23 mouse cellular contexts compared by ENCODE assay signal in the genomic region with DNA sequence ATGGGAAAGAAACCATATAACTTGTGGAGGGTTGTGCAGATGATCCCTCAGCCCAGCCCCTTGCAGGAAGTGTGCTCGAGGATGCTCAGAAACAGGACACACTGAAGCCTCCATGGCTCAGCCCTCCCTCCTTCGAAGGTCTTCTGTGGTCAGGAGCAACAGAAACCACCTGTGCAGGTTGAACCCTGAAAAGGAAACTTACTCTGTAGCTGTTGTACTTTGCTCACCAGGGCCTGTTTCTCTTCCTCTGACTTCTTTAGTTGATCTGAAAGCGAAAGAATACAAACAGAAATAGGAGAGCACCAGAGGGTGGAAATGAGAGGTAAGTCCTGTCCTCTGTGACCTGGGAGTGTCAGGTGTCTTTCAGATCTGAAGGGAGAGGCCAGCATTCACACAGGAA. TPM values are rescaled to one million over a fixed set of nuclear protein-coding genes. Genes with fewer than 3 reads are reported as not detected.
A peak's percentile ranks its signal among the peaks of the same experiment; 100 is the strongest.
DNase-seq lines count a peak whose midpoint lies in the region; ATAC-seq and TF ChIP-seq lines count a peak whose summit lies in the region.
"Had no signal": no experiment of that assay in that cellular context is flagged by ENCODE, and none has a peak within 500 bp of the region (broad histone marks: within the 10 kb centered on the region; RNA-seq: fewer than 3 reads in every experiment).

No protein-coding gene starts in this region.

- H3K9ac ChIP-seq in CH12.LX (ENCODE audit: insufficient read depth, low read depth), result no peak overlapping the region
- H3K9ac ChIP-seq in intestine, embryonic 16.5 days (ENCODE audit: low read depth, low read length), result no peak overlapping the region
- H3K9ac ChIP-seq in stomach, postnatal 0 days (ENCODE audit: low read length), result no peak overlapping the region
- H3K9ac ChIP-seq: embryonic facial prominence, embryonic 15.5 days; forebrain, embryonic 15.5 days; heart, embryonic 13.5 days; kidney, embryonic 15.5 days; liver, embryonic 13.5 days had no signal

- H3K4me1 ChIP-seq in CH12.LX (ENCODE audit: control insufficient read depth in 1 of 2, insufficient read depth in 2 of 2), result peaks cover 20 to 72% of the 10 kb centered on the region in 2 experiments
- peaks cover 8% of the 10 kb centered on the region; the same call in 1 of the 2 replicates for H3K4me1 ChIP-seq in intestine, embryonic 16.5 days (ENCODE audit: control insufficient read depth, insufficient read depth, low read length)
- no peaks in the 10 kb centered on the region for H3K4me1 ChIP-seq in stomach, postnatal 0 days (replicated peaks; ENCODE audit: control insufficient read depth, insufficient read depth)
- H3K4me1 ChIP-seq: forebrain, embryonic 15.5 days; kidney, embryonic 15.5 days; liver, embryonic 13.5 days had no signal

- peak; percentile 68 for TF ChIP-seq EP300 in CH12.LX (IDR thresholded peaks at IDR 0.05; ENCODE audit: low read length)
- no peak for TF ChIP-seq EP300 in stomach, postnatal 0 days (optimal IDR thresholded peaks at IDR 0.05)

- H3K4me2 ChIP-seq in CH12.LX (ENCODE audit: insufficient read depth, low read depth, poor library complexity, severe bottlenecking), result no peak overlapping the region; the same call in 1 of the 2 replicates
- no peak overlapping the region for H3K4me2 ChIP-seq in intestine, embryonic 16.5 days (ENCODE audit: low read depth, low read length)
- no peak overlapping the region for H3K4me2 ChIP-seq in stomach, postnatal 0 days (replicated peaks; ENCODE audit: low read depth)
- H3K4me2 ChIP-seq: embryonic facial prominence, embryonic 15.5 days; forebrain, embryonic 15.5 days; heart, embryonic 13.5 days; kidney, embryonic 15.5 days; liver, embryonic 13.5 days; midbrain, embryonic 11.5 days had no signal

- no peaks in the 10 kb centered on the region for H3K27me3 ChIP-seq in CH12.LX (replicated peaks)
- H3K27me3 ChIP-seq in intestine, embryonic 16.5 days (replicated peaks; ENCODE audit: control insufficient read depth, insufficient read depth, low read length), result no peaks in the 10 kb centered on the region
- no peaks in the 10 kb centered on the region for H3K27me3 ChIP-seq in stomach, postnatal 0 days (ENCODE audit: control insufficient read depth, insufficient read depth, low read length)
- H3K27me3 ChIP-seq: embryonic facial prominence, embryonic 15.5 days; forebrain, embryonic 15.5 days; heart, embryonic 13.5 days; kidney, embryonic 15.5 days; liver, embryonic 13.5 days had no signal

- TF ChIP-seq POLR2A in CH12.LX (IDR thresholded peaks at IDR 0.05; ENCODE audit: low read depth, low read length), result peak; percentile 15; the same call in 1 of the 2 replicates

- H3K4me3 ChIP-seq in CH12.LX (replicated peaks in 1 of 3; ENCODE audit: low read depth in 2 of 3, low read length in 2 of 3, poor library complexity in 1 of 3), result no peak overlapping the region
- no peak overlapping the region for H3K4me3 ChIP-seq in intestine, embryonic 16.5 days (ENCODE audit: low read length)
- H3K4me3 ChIP-seq in stomach, postnatal 0 days (ENCODE audit: low read depth, low read length), result no peak overlapping the region
- H3K4me3 ChIP-seq: embryonic facial prominence, embryonic 15.5 days; forebrain, embryonic 15.5 days; heart, embryonic 13.5 days; kidney, embryonic 15.5 days; liver, embryonic 13.5 days had no signal

- intact Hi-C loops in left cerebral cortex, postnatal 4 days (cut with DNase I), result no loop called here

- 0 out of 2 replicates have a peak, but pooled peaks cover 4% of the 10 kb centered on the region for H3K79me2 ChIP-seq in CH12.LX (replicated peaks; ENCODE audit: control insufficient read depth, extremely low read depth, insufficient read depth, poor library complexity, severe bottlenecking)

- no peak for TF ChIP-seq CTCF in CH12.LX (conservative IDR thresholded peaks at IDR 0.05 in 1 of 2, IDR thresholded peaks at IDR 0.05 in 1 of 2; ENCODE audit: low read depth in 2 of 2, low read length in 2 of 2)
- no peak for TF ChIP-seq CTCF in stomach, postnatal 0 days (IDR thresholded peaks at IDR 0.05; ENCODE audit: low read depth)

- no peak; the same call in 1 of the 2 replicates for TF ChIP-seq RAD21 in CH12.LX (IDR thresholded peaks at IDR 0.05; ENCODE audit: low read depth, low read length)

- dilution Hi-C loops in CH12.LX (cut with MboI; ENCODE audit: extremely low pct_ligation_motif_present, extremely low pct_unique_long_range_greater_than_20kb, low sequenced_read_pairs), result no loop called here

- in situ Hi-C loops in CH12.LX (cut with MboI; ENCODE audit: low pct_ligation_motif_present, low pct_unique_long_range_greater_than_20kb, low sequenced_read_pairs), result no loop called here

- peak; percentile 48 to 51 for DNase-seq in spleen, postnatal 36 days (ENCODE audit: low spot score in 2 of 2)
- no peak for DNase-seq in spleen, adult 12 weeks (ENCODE audit: low spot score)
- no peak for DNase-seq in CH12.LX (ENCODE audit: extremely low read depth)
- DNase-seq in stomach, postnatal 0 days (ENCODE audit: low spot score), result no peak
- DNase-seq in gastrocnemius, postnatal 10 days, result no peak
- no peak for DNase-seq in neural tube, embryonic 10.5 days (ENCODE audit: extremely low spot score, low spot score)
- no peak for DNase-seq in left cerebral cortex, postnatal 4 days
- DNase-seq: adrenal gland, postnatal 36 days; cerebellum, adult 9-10 months; gastrocnemius, postnatal 14 days; heart, adult 18-20 months; heart, postnatal 14 days; layer of hippocampus, adult 9-11 months; liver, embryonic 13.5 days; lung, adult 2 months; lung, postnatal 14 days; right cerebral cortex, postnatal 25 days had no signal

- 57% methylated on average over 3 of the region's 3 CpGs for WGBS in intestine, embryonic 16.5 days
- 62% methylated on average over 3 of the region's 3 CpGs for WGBS in stomach, postnatal 0 days

- peak; percentile 77 for ATAC-seq in intestine, embryonic 16.5 days
- ATAC-seq in stomach, postnatal 0 days (ENCODE audit: low FRiP score, low TSS enrichment), result 0 out of 2 replicates have a peak, but pooled peaks have one; percentile 16
- ATAC-seq: forebrain, embryonic 15.5 days had no signal

- H3K9me3 ChIP-seq in CH12.LX (replicated peaks; ENCODE audit: low read length), result no peaks in the 10 kb centered on the region
- no peaks in the 10 kb centered on the region for H3K9me3 ChIP-seq in intestine, embryonic 16.5 days (ENCODE audit: control insufficient read depth, low read length)
- H3K9me3 ChIP-seq in stomach, postnatal 0 days (ENCODE audit: control insufficient read depth, low read length), result no peaks in the 10 kb centered on the region
- H3K9me3 ChIP-seq: embryonic facial prominence, embryonic 15.5 days; forebrain, embryonic 15.5 days; heart, embryonic 13.5 days; kidney, embryonic 15.5 days; liver, embryonic 13.5 days had no signal

- H3K36me3 ChIP-seq in CH12.LX (replicated peaks in 1 of 2; ENCODE audit: control insufficient read depth in 1 of 2, insufficient read depth in 1 of 2, low read length in 1 of 2), result peaks cover 58 to 85% of the 10 kb centered on the region in 2 experiments
- no peaks in the 10 kb centered on the region for H3K36me3 ChIP-seq in intestine, embryonic 16.5 days (ENCODE audit: control insufficient read depth, insufficient read depth, low read length)
- no peaks in the 10 kb centered on the region for H3K36me3 ChIP-seq in stomach, postnatal 0 days (ENCODE audit: control insufficient read depth, insufficient read depth, low read length)
- H3K36me3 ChIP-seq: embryonic facial prominence, embryonic 15.5 days; forebrain, embryonic 15.5 days; heart, embryonic 13.5 days; kidney, embryonic 15.5 days; liver, embryonic 13.5 days had no signal

- H3K27ac ChIP-seq in CH12.LX (ENCODE audit: insufficient read depth, low read depth), result peak overlapping the region; percentile 55
- peak overlapping the region; percentile 59 for H3K27ac ChIP-seq in intestine, embryonic 16.5 days (ENCODE audit: low read length)
- H3K27ac ChIP-seq in stomach, postnatal 0 days (replicated peaks), result no peak overlapping the region
- H3K27ac ChIP-seq: embryonic facial prominence, embryonic 15.5 days; forebrain, embryonic 15.5 days; heart, embryonic 13.5 days; kidney, embryonic 15.5 days; liver, embryonic 13.5 days had no signal

RNA-seq across cellular contexts. Expression of a gene that starts 13.3 kb away (rescaled TPM):
- total RNA-seq in CH12.LX (2012; rRNA removed) (20.8 and 22.4 TPM in 2 replicates), CH12.LX (2014; rRNA removed) (18.6 and 19.4 TPM in 2 replicates)
- 6.5 and 9.1 TPM in 2 replicates for polyA plus RNA-seq in CH12.LX (2012; ENCODE audit: insufficient read length, low read depth)
- 13.0 and 13.7 TPM in 2 replicates for polyA plus RNA-seq in intestine, embryonic 16.5 days (2015; fragmentation: Nextera tagmentation; extraction: Ambion mirVana)
- 11.4 and 11.7 TPM in 2 replicates for polyA plus RNA-seq in stomach, postnatal 0 days (2015; fragmentation: Nextera tagmentation; extraction: Ambion mirVana)
- total RNA-seq in gastrocnemius, postnatal 10 days (2021), result 1 to 10 TPM; 3.8 to 5.3 TPM
- total RNA-seq in left cerebral cortex, postnatal 4 days (2021), result 1 to 10 TPM; 6.8 to 7.8 TPM

RNA-seq across cellular contexts. Expression of a gene that starts 20.4 kb away (rescaled TPM):
- total RNA-seq in CH12.LX (2012; rRNA removed) (72.9 and 80.1 TPM in 2 replicates), CH12.LX (2014; rRNA removed) (68.8 and 76.0 TPM in 2 replicates)
- 60.9 and 96.4 TPM in 2 replicates for polyA plus RNA-seq in CH12.LX (2012; ENCODE audit: insufficient read length, low read depth)
- 3.4 and 4.0 TPM in 2 replicates for polyA plus RNA-seq in intestine, embryonic 16.5 days (2015; fragmentation: Nextera tagmentation; extraction: Ambion mirVana)
- 1.8 and 2.8 TPM in 2 replicates for polyA plus RNA-seq in stomach, postnatal 0 days (2015; fragmentation: Nextera tagmentation; extraction: Ambion mirVana)
- total RNA-seq in gastrocnemius, postnatal 10 days (2021), result 10 to 100 TPM; 20.9 to 24.1 TPM
- total RNA-seq in left cerebral cortex, postnatal 4 days (2021), result 1 to 10 TPM; 1.0 to 2.0 TPM

RNA-seq across cellular contexts. Expression of a gene that starts 26.4 kb away (rescaled TPM):
- total RNA-seq in CH12.LX (2012; rRNA removed) (10.1 and 10.2 TPM in 2 replicates), CH12.LX (2014; rRNA removed) (14.1 and 14.6 TPM in 2 replicates)
- polyA plus RNA-seq in CH12.LX (2012; ENCODE audit: insufficient read length, low read depth), result 7.8 and 12.3 TPM in 2 replicates
- polyA plus RNA-seq in intestine, embryonic 16.5 days (2015; fragmentation: Nextera tagmentation; extraction: Ambion mirVana), result 4.1 and 4.3 TPM in 2 replicates
- polyA plus RNA-seq in stomach, postnatal 0 days (2015; fragmentation: Nextera tagmentation; extraction: Ambion mirVana), result 34.9 and 35.5 TPM in 2 replicates
- 1 to 10 TPM; 1.2 to 2.0 TPM for total RNA-seq in gastrocnemius, postnatal 10 days (2021)
- 1 to 10 TPM in 1 of 2 experiments, under 1 TPM in 1; 0.91 to 1.0 TPM for total RNA-seq in left cerebral cortex, postnatal 4 days (2021)
- polyA plus RNA-seq: midbrain, embryonic 11.5 days had no signal

RNA-seq across cellular contexts. Expression of a gene that starts 28.2 kb away (rescaled TPM):
- total RNA-seq in CH12.LX (2012; rRNA removed) (9.7 and 13.0 TPM in 2 replicates), CH12.LX (2014; rRNA removed) (0.31 and 0.58 TPM in 2 replicates)
- 0.35 and 0.43 TPM in 2 replicates for polyA plus RNA-seq in CH12.LX (2012; ENCODE audit: insufficient read length, low read depth)
- 95.0 and 106 TPM in 2 replicates for polyA plus RNA-seq in intestine, embryonic 16.5 days (2015; fragmentation: Nextera tagmentation; extraction: Ambion mirVana)
- 40.7 and 45.0 TPM in 2 replicates for polyA plus RNA-seq in stomach, postnatal 0 days (2015; fragmentation: Nextera tagmentation; extraction: Ambion mirVana)
- 1 to 10 TPM; 2.7 to 2.8 TPM for total RNA-seq in gastrocnemius, postnatal 10 days (2021)
- 1 to 10 TPM in 1 of 2 experiments, under 1 TPM in 1; 0.79 to 1.1 TPM for total RNA-seq in left cerebral cortex, postnatal 4 days (2021)

RNA-seq across cellular contexts. Expression of a gene that starts 51.0 kb away (rescaled TPM):
- total RNA-seq in CH12.LX (2012; rRNA removed) (17.8 and 20.9 TPM in 2 replicates), CH12.LX (2014; rRNA removed) (10.7 and 11.4 TPM in 2 replicates)
- 34.9 and 39.7 TPM in 2 replicates for polyA plus RNA-seq in CH12.LX (2012; ENCODE audit: insufficient read length, low read depth)
- polyA plus RNA-seq in intestine, embryonic 16.5 days (2015; fragmentation: Nextera tagmentation; extraction: Ambion mirVana), result 5.0 and 9.2 TPM in 2 replicates
- 2.1 and 2.4 TPM in 2 replicates for polyA plus RNA-seq in stomach, postnatal 0 days (2015; fragmentation: Nextera tagmentation; extraction: Ambion mirVana)
- total RNA-seq in gastrocnemius, postnatal 10 days (2021), result 10 to 100 TPM in 1 of 2 experiments, 1 to 10 TPM in 1; 9.2 to 12.9 TPM
- 10 to 100 TPM; 26.5 to 28.6 TPM for total RNA-seq in left cerebral cortex, postnatal 4 days (2021)

Comparison
In these comparisons a context has a peak if more than half of its experiments do, and no peak if none do; other contexts are left out.
1. DNase-seq: peak in spleen, postnatal 36 days (2 of 2); none in spleen, adult 12 weeks (single experiment), CH12.LX (single experiment), stomach, postnatal 0 days (single experiment), gastrocnemius, postnatal 10 days (single experiment), neural tube, embryonic 10.5 days (single experiment) and left cerebral cortex, postnatal 4 days (single experiment).
2. RNA of a gene that starts 20.4 kb away (total RNA-seq): 68.8 to 80.1 TPM in CH12.LX and 20.9 to 24.1 TPM in gastrocnemius, postnatal 10 days; 1.0 to 2.0 TPM in left cerebral cortex, postnatal 4 days; every median in the first group is over 4 times any median in the second.